Mouse (Mus musculus) heart, adult 2 months (tissue): ENCODE results near the gene Lpin1.

Source experiments
- CTCF ChIP-seq: fragments of 200-600 bp; IDR thresholded peaks from 2 replicates; pipeline ENCODE4 v1.8.1; 2022; ENCODE audit warnings: antibody characterized with exemption, mild to moderate bottlenecking, moderate library complexity
- EP300 ChIP-seq: fragments of 200-500 bp; IDR thresholded peaks from 2 replicates; pipeline ENCODE4 v1.6.1; 2011; ENCODE audit warnings: low read depth, low read length, control low read depth; ENCODE audit not compliant: insufficient read depth
- POLR2A ChIP-seq: fragments of 200-500 bp; IDR thresholded peaks from 2 replicates; pipeline ENCODE4 v1.6.1; 2011; ENCODE audit warnings: mild to moderate bottlenecking, low read depth, low read length, control low read depth; ENCODE audit not compliant: insufficient read depth

- no peak for TF ChIP-seq CTCF
- TF ChIP-seq EP300: no peak
- no peak for TF ChIP-seq POLR2A
Measured at GRCm38 (mm10) chr12:16602271-16602670, 8.5 kb downstream of the Lpin1 start.
